Mouse (Mus musculus) layer of hippocampus, adult 9-10 months (tissue): ENCODE results near the gene Olfr48.

Experiments used
- DNase-seq: peaks from one replicate; pipeline ENCODE4 v3.0.0; 2022; ENCODE audit warnings: low spot score

Gene Olfr48

GRCm38 (mm10) chr2:89848105-89848504 is at the start of gene Olfr48:
Gene Olfr48, minus strand, starts transcription at chr2:89848205.
- no peak for DNase-seq

GRCm38 (mm10) chr2:89878137-89878536 is 30.1 kb upstream of the Olfr48 start, which contains the start of gene Olfr1257:
Gene Olfr1257, plus strand, starts transcription at chr2:89878437.
- no peak for DNase-seq

- DNase-seq: no peak
These were observed 1.2 kb upstream of the Olfr48 start for GRCm38 (mm10) chr2:89849230-89849629.

GRCm38 (mm10) chr2:89841455-89841854 is 6.5 kb downstream of the Olfr48 start, which contains the start of gene Olfr1256:
Gene Olfr1256, minus strand, starts transcription at chr2:89841555.
- DNase-seq: no peak

GRCm38 (mm10) chr2:89820216-89820615 is 27.8 kb downstream of the Olfr48 start:
- no peak for DNase-seq

- no peak for DNase-seq
These were observed 36.3 kb downstream of the Olfr48 start, which contains the start of gene Olfr1255 for GRCm38 (mm10) chr2:89811751-89812150. Gene Olfr1255, plus strand, starts transcription at chr2:89812051.

- no peak for DNase-seq
These were observed 37.3 kb downstream of the Olfr48 start for GRCm38 (mm10) chr2:89810751-89811150.

GRCm38 (mm10) chr2:89799583-89799982 is 48.4 kb downstream of the Olfr48 start:
- DNase-seq: no peak

GRCm38 (mm10) chr2:89793519-89793918 is 54.5 kb downstream of the Olfr48 start, which contains the start of gene Olfr1254:
Gene Olfr1254, minus strand, starts transcription at chr2:89793619.
- DNase-seq: no peak
